Mouse (Mus musculus) left cerebral cortex, postnatal 14 days (tissue): ENCODE results near the gene Spata13. TPM values are rescaled to one million over a fixed set of nuclear protein-coding genes. Genes with fewer than 3 reads are reported as not detected.

ENCODE experiments used
- DNase-seq, 2 experiments: peaks; one replicate each; pipeline ENCODE4 v3.0.0; 2021 to 2022; ENCODE audit warnings: low spot score in 2 of 2, mixed read lengths in 1 of 2
- intact Hi-C: fragments of 180-260 bp; cut with DNase I; formaldehyde crosslinking; loops from one replicate; pipeline ENCODE4 v1.15.1; 2025
- long read RNA-seq, 2 experiments: library from polyadenylated mRNA; stranded (forward); transcript quantifications; one replicate each; pipeline ENCODE4 v2.0.0; 2021
- total RNA-seq, 2 experiments: library from RNA; stranded (reverse); gene quantifications; 2 replicates each; pipeline ENCODE4 v1.2.3; 2021

Spata13 gene
- total RNA-seq = 10 to 100 TPM; 14.7 to 20.9 TPM
- long read RNA-seq, experiment 1, full-length matches to known transcripts = 1 of 3 reads
- long read RNA-seq, experiment 1, partial matches to known transcripts = 1 of 3 reads
- long read RNA-seq, experiment 1, other reads (novel, unspliced or antisense) = 1 of 3 reads
- long read RNA-seq, experiment 2, full-length matches to known transcripts = 1 of 3 reads
- long read RNA-seq, experiment 2, partial matches to known transcripts = 0 of 3 reads
- long read RNA-seq, experiment 2, other reads (novel, unspliced or antisense) = 2 of 3 reads

- intact Hi-C loops = loop anchor here (5.0 kb wide), 1 partner anchor 77 kb away; no protein-coding TSS in a partner anchor
- DNase-seq = peak; percentile 45 to 71
Measured at GRCm38 (mm10) chr14:60633961-60634864, at the start of gene Spata13. Gene Spata13, plus strand, starts transcription at chr14:60634001.

GRCm38 (mm10) chr14:60586687-60587453 is 46.9 kb upstream of the Spata13 start:
- DNase-seq = peak in 1 of 2 experiments; percentile 15

GRCm38 (mm10) chr14:60589001-60589400 is 44.8 kb upstream of the Spata13 start:
- no peak for DNase-seq
- intact Hi-C loops = no loop called here

More at GRCm38 (mm10) chr14:60586687-60587453, 46.9 kb upstream of the Spata13 start:
- intact Hi-C loops = no loop called here

- intact Hi-C loops = no loop called here
- no peak for DNase-seq
Measured at GRCm38 (mm10) chr14:60592339-60592738, 41.5 kb upstream of the Spata13 start.

GRCm38 (mm10) chr14:60592822-60593221 is 41.0 kb upstream of the Spata13 start:
- peak; percentile 35 to 39 for DNase-seq
- intact Hi-C loops = no loop called here

- intact Hi-C loops = no loop called here
Measured at GRCm38 (mm10) chr14:60597571-60597970, 36.2 kb upstream of the Spata13 start.

GRCm38 (mm10) chr14:60599044-60599443 is 34.8 kb upstream of the Spata13 start:
- intact Hi-C loops = no loop called here
- DNase-seq = no peak

More at GRCm38 (mm10) chr14:60597571-60597970, 36.2 kb upstream of the Spata13 start:
- no peak for DNase-seq

- intact Hi-C loops = no loop called here
- no peak for DNase-seq
Measured at GRCm38 (mm10) chr14:60605564-60605963, 28.2 kb upstream of the Spata13 start.

- no peak for DNase-seq
- intact Hi-C loops = no loop called here
Measured at GRCm38 (mm10) chr14:60606194-60606593, 27.6 kb upstream of the Spata13 start.

- intact Hi-C loops = no loop called here
- no peak for DNase-seq
Measured at GRCm38 (mm10) chr14:60607743-60608142, 26.1 kb upstream of the Spata13 start.

GRCm38 (mm10) chr14:60609160-60609559 is 24.6 kb upstream of the Spata13 start:
- no peak for DNase-seq
- intact Hi-C loops = no loop called here

GRCm38 (mm10) chr14:60612671-60613070 is 21.1 kb upstream of the Spata13 start:
- no peak for DNase-seq
- intact Hi-C loops = no loop called here

GRCm38 (mm10) chr14:60621076-60621475 is 12.7 kb upstream of the Spata13 start:
- intact Hi-C loops = no loop called here
- DNase-seq = no peak

GRCm38 (mm10) chr14:60625486-60625885 is 8.3 kb upstream of the Spata13 start:
- no peak for DNase-seq
- intact Hi-C loops = no loop called here

GRCm38 (mm10) chr14:60629887-60630460 is 3.8 kb upstream of the Spata13 start:
- DNase-seq = no peak
- intact Hi-C loops = loop anchor here (5.0 kb wide), 1 partner anchor 73 kb away; no protein-coding TSS in a partner anchor

- intact Hi-C loops = loop anchor here (5.0 kb wide), 1 partner anchor 74 kb away; no protein-coding TSS in a partner anchor
- DNase-seq = no peak
Measured at GRCm38 (mm10) chr14:60630981-60631380, 2.8 kb upstream of the Spata13 start.

- DNase-seq = no peak
- intact Hi-C loops = loop anchor here (5.0 kb wide), 1 partner anchor 78 kb away; no protein-coding TSS in a partner anchor
Measured at GRCm38 (mm10) chr14:60634877-60635771, 1.3 kb downstream of the Spata13 start.
